Mouse (Mus musculus) layer of hippocampus, adult 2 months (tissue): ENCODE measurements around the gene Sema3f. TPM values are rescaled to one million over a fixed set of nuclear protein-coding genes. Genes with fewer than 3 reads are reported as not detected.
A peak's percentile ranks its signal among the peaks of the same experiment; 100 is the strongest.

Experiments used
- DNase-seq, 2 experiments: peaks; one replicate each; pipeline ENCODE4 v3.0.0; 2022; ENCODE audit warnings: low spot score in 2 of 2
- H3K27ac ChIP-seq: fragments of 200-600 bp; 2 replicates; pipeline ENCODE4 v1.8.1; 2022
- H3K4me3 ChIP-seq: fragments of 200-600 bp; 2 replicates; pipeline ENCODE4 v1.8.1; 2022; ENCODE audit warnings: mild to moderate bottlenecking
- CTCF ChIP-seq: fragments of 200-600 bp; conservative IDR thresholded peaks from 2 replicates; pipeline ENCODE4 v1.8.1; 2022; ENCODE audit warnings: antibody characterized with exemption, mild to moderate bottlenecking, moderate library complexity
- long read RNA-seq, 2 experiments: library from polyadenylated mRNA; stranded (forward); transcript quantifications; one replicate each; pipeline ENCODE4 v2.0.0; 2021; ENCODE audit warnings: borderline mapping rate in 2 of 2
- total RNA-seq, 2 experiments: library from RNA; stranded (reverse); gene quantifications; 2 replicates each; pipeline ENCODE4 v1.2.3; 2021

Sema3f gene
- total RNA-seq = 1 to 10 TPM; 2.8 to 3.5 TPM
- long read RNA-seq, experiment 1, partial matches to known transcripts = 0 of 2 reads
- long read RNA-seq, experiment 1, other reads (novel, unspliced or antisense) = 2 of 2 reads
- long read RNA-seq, experiment 2 = 0 reads

DNA sequence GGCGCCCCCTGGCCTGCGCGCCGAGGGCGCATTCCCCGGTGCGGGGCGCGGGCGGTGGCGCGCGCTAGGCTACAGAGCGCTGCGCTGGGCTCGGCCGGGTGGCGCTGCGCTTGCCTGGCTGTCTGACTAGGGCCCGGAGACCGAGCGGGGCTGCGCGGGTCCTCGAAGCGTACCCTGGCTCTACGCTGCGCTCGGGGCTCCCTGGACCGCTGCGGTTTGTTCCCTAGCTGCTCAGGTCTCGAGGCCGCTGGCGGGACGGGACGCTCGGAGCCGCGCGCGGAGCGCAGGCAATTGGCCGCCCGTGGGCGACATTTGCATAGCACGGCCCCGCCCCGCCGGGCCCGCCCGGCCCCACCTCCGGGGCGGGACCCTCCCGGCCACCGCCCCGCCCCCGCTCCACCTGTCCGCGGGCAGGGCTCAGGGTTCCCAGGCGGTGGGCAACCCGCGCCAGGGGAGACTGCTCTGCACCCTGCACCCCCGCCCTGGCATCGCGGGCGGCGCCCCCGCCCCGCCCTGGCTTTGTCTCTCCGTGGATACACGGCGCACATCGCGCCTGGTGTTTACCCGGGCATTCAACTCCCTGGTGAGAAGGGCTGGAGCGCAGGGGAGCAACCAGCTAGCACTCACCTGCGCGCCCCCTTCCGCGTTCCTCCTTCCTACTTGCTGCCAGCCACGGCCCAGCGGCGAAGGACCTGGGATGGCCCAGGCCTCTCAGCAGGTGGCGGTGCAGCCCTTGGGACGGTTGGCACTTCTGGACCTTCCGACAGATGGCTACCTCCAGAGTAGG lies at the start of gene Sema3f:
Sema3f (minus strand) TSS at position 779 of the 787 bp plus-strand sequence.
- peak within 1 kb of the TSS; percentile 60 for H3K4me3 ChIP-seq
- H3K27ac ChIP-seq = no peak within 1 kb of the TSS
- TF ChIP-seq CTCF = peak; percentile 26; the same call in 1 of the 2 replicates
- peak in 1 of 2 experiments; percentile 29 for DNase-seq

DNA sequence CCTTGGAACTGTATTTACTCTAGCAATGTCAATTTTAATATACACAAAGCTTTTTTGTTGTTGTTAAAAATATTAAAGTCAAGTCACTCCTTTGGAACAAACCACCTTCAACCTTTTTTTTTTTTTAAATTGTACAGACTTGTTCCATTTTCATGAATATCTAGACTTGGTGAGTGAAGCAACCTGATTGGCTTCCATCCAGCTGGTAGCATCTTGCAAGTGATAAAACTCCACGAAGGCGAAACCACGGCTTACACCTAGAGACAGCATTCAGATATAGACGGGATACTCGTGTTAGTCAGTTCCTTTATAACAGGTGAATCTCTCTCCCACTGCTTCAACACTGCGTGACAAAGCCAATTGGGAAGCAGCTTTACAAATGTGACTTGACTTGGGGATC lies 49.3 kb upstream of the Sema3f start:
- H3K4me3 ChIP-seq = no peak overlapping the region
- no peak for DNase-seq
- H3K27ac ChIP-seq = no peak overlapping the region
- TF ChIP-seq CTCF = no peak

DNA sequence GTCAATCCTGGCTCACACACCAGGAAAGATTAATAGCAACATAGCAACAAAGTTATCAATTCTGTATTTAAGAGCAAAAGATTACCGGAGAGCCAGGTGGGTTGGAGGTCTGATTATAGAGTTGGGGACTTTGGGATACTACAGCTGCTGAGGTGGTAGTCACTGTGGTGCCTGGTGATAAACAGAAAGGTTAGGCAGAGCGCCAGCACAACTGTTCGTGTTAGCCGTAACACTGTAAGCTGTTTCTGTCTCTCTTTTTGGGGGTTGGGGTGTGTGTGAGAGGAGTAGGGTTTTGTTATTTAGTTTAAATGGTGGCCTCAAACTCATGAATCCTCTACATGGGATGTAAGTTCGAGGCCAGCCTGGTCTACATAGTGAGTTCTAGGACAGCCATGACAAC lies 40.1 kb upstream of the Sema3f start:
- no peak for DNase-seq
- no peak for TF ChIP-seq CTCF
- no peak overlapping the region for H3K4me3 ChIP-seq
- H3K27ac ChIP-seq = no peak overlapping the region

DNA sequence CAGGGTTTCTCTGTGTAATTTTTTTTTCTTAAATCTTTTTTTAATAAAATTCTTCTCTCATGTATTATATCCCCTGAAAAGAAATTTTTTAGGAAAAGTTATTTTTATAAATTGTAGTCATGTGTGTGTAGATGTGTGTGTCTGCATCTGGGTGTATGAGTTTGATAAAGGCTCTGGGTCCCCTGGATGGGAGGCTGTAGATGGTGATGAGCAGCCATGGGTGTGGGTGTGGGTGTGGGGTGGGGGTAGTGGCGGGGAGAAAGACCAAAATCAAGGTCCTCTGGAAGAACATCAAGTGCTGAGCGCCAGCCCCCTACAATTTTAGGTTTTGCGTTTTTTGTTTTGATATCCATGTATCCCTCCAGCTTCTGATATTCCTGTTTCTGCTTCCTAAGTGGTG lies 37.8 kb upstream of the Sema3f start:
- Histone ChIP-seq H3K27ac (no peak overlapping the region), H3K4me3 (no peak overlapping the region)
- no peak for DNase-seq
- no peak for TF ChIP-seq CTCF

DNA sequence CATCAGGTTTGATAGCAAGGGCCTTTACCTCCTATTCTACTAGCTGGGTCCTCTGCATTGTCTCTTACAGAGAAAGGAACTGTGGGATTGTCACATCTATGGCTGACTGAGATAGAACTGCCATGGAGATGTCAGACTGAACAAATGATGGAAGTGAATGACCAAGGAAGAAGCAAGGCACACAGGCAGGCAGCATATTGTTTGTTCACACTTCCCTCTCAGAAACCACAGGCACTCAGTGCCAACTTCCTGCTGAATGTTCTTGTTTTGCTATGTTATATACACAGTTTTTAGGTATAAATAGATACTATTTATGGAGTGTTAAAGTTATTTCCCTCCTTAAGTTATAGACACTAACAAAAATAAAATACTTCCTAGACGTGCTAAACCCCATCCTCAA lies 37.0 kb upstream of the Sema3f start:
- Histone ChIP-seq H3K4me3 (no peak overlapping the region), H3K27ac (no peak overlapping the region)
- TF ChIP-seq CTCF = no peak
- DNase-seq = no peak

DNA sequence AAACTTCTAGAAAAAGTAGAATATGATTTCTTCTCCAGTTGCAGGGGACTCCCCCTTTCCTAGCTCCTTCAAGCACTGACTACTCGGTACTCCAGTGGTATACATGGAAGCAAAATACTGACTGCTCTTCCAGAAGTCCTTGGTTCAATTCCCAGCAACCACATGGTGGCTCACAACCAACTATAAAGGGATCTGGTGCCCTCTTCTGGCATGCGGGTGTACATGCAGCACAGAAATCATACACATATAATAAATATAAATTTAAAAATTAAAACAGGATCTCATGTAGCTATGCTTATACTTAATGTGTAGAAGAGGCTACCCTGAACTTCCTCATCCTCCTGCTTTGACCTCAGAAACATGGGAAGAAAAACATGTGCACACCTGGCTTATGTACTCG lies 36.4 kb upstream of the Sema3f start:
- H3K27ac ChIP-seq = no peak overlapping the region
- peak; percentile 67 for TF ChIP-seq CTCF
- no peak overlapping the region for H3K4me3 ChIP-seq

DNA sequence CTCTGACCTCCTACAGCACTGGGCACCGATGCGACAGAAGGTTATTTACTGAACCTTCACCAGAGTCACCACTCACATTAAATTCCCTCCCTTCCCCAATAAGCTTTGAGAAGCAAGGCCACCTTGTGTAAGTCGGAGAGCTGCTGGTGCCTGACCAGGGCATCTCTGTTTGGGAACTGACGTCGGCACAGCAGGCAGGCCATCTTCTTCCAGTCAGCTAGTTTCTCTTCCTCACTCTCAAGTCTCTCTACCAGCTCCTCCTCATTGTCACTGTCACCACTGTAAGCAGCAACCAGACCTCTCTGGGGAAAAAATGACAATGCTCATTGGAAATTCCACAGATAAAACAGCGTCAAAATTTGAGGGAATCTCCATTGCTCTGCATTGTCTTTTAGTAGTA lies 33.8 kb upstream of the Sema3f start:
- no peak for DNase-seq
- Histone ChIP-seq H3K4me3 (no peak overlapping the region), H3K27ac (no peak overlapping the region)
- no peak for TF ChIP-seq CTCF

More for the DNA sequence above, 36.4 kb upstream of the Sema3f start:
- no peak for DNase-seq

DNA sequence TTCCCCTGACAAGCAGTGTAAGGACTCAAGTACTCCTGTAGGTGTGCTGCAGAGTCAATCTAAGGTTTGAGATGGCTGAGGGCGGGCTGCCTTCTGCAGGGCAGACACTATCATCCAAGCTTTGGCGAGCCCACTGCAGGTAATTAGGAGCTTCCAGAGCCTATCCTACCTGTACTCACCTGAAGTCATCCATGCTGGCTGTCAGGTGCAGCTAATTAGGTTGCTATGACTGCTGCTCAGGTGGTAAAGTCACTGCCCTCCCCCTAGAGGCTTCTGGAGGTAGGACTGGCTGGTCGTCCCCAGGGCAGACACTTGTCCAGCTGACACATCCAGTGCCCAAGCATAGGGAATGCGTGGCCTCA lies 28.5 kb upstream of the Sema3f start:
- no peak for DNase-seq
- H3K27ac ChIP-seq = no peak overlapping the region
- no peak overlapping the region for H3K4me3 ChIP-seq
- TF ChIP-seq CTCF = peak; percentile 69

DNA sequence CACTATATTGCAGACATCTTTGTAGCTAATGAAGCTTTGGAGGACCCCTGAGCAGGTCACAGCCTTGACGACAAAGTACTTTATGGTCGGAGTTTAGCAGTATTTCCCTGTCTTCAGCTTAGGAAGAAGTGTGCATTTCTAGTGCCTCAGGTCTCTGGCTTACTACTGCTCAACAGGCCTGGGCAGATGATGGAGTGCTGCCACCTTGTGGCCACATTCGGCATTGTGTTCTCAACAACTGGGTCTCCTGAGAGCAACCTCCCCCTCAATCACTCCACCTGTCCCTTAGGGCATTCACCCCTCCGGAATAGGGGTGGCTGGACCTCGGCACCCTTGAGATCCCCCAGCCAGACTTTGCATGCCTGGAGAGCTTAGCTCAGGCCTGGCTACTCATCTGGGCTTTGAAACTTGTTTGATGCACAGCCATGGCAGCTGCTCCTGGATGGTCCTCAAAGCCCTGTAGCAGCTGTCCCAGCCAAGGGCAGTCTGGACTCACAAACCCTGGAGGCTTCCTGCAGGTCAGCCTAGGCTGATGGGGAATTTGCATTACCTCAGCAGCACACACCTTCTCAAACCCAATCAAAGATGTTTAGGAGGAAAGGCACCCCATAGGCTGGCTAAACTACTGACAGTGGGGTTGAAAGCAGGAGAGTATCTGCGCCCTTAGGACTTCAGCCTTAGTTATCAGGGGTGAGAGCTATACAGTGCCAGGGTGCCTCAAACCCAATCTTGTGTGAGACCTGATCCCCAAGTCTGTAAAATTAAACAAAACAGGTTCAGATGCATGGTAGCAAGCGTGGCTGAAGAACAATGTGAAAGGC lies 28.0 kb upstream of the Sema3f start:
- H3K4me3 ChIP-seq = no peak overlapping the region
- DNase-seq = peak; percentile 77 to 91
- no peak overlapping the region for H3K27ac ChIP-seq
- TF ChIP-seq CTCF = peak; percentile 96

DNA sequence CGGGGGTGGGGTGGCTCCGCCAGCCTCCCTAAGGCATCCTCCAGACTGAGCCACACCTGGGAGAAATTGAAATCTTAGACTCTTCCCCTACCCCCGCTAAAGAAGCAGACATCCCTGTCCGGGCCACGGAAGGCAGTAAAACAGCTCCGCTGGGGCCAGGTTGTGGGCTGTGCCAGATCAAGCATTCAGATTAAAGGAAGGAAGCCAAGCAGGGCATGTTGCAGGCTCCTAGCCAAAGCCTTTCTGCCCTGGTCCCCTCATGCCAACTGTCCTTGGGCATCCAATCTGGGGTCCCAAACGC lies 25.9 kb upstream of the Sema3f start:
- no peak overlapping the region for H3K27ac ChIP-seq
- no peak overlapping the region for H3K4me3 ChIP-seq
- TF ChIP-seq CTCF = no peak
- no peak for DNase-seq

DNA sequence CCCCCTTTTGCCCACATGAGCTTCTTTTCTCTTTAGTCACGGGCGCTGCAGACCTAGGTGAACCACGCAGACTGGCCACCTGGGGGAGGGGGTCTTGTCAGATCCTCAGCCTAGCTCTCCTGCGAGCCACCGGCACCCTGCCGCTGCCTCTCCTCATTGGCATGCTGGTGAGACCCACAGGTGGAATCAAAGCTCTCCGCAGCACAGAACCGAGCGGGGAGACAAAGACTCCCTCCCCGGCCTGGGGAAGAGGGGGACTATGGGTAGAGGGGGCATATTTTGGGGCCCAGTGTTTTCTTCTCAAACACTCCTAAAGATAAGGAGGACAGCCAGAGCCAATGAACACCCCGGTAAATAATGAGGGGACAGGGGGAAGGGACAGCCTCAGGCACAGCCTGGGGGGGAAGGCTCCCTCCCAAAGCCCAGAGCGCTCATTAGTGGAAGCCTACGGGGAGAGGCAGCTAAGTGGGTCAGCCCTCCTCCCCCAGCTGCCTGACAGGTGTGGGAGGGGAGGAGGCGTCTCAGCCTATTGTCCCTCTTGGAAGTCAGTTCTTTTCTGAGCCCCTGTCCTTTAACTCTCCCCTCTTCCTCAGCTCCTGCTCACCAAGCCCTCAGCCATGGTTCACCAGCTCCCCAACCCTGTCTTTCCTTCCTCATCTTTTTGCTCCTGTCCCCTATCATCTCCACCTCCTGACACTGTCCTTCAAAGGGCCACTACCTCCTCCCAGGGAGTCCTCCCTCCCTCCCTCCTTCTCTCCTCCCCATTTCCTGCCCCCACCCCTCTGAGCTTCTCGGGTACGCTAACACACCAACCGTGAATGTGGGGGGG lies 25.3 kb upstream of the Sema3f start:
- DNase-seq = no peak

DNA sequence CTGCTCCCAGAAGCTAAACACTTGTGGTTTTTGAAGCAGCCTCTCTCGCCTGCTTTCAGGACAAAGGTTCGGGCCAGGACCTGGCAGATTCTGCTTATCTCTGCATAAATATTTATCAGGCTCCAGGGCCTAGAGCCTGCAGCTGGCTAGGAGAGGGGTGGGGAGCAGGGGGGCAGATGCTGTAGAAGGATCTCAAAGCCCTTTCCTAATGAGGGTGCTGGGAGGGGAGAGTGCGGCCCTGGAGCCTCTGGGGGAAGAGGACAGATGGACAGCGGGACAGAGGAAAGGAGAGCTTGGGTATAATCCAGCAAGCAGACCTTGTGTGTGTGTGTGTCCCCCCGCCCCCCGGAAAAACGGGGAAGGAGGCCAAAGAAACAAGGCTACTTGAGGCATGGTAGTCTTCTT lies 24.3 kb upstream of the Sema3f start:
- no peak for TF ChIP-seq CTCF
- DNase-seq = no peak
- H3K27ac ChIP-seq = no peak overlapping the region
- no peak overlapping the region for H3K4me3 ChIP-seq

More for the DNA sequence above, 25.3 kb upstream of the Sema3f start:
- no peak for TF ChIP-seq CTCF
- Histone ChIP-seq H3K27ac (no peak overlapping the region), H3K4me3 (no peak overlapping the region)

DNA sequence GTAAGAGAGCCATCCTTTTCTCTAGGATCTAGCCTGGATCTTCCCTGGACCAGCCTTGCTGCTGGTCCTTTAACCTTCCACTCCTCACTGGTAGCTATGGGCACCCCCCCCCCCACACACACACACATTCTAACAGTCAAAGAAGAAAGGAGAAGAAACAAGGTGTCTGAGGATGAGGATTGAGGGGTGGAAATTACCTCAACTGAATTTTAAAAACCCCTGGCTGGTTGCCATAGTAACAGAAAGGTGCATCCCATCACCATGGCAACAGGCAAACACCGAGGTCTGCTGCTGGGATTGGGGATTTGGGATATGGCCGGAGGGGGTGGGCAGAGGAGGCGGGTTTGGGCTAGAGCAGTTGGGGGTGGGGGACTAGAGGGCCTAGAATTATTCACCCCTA lies 19.4 kb upstream of the Sema3f start:
- TF ChIP-seq CTCF = no peak
- no peak overlapping the region for H3K27ac ChIP-seq
- no peak overlapping the region for H3K4me3 ChIP-seq
- no peak for DNase-seq
